Mouse (Mus musculus) natural killer cell, adult 2 months (primary cell): ENCODE results near the gene Kitl.

Source experiments
- DNase-seq, 2 experiments: peaks; one replicate each; pipeline ENCODE4 v3.0.0; 2022; ENCODE audit warnings: low spot score in 2 of 2

The Kitl gene

DNA sequence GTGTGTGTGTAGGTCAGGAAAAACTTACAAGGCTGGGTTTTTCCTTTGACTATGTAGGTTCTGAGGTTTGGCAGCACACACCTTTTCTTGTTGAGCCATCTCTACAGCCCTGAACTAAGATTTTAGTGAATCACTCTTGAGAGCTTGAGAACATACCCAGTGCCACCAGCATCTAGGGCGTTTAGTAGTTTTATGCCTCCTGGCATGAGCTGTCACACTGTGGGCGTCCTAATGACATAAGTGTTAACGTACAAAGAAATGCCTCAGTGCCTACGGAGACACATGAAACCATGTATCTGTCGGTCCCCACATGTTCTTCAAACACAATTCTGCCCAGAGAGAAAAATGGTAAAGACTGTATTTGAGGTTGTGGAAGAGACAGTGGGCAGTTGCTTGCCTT, 15.0 kb downstream of the Kitl start:
- DNase-seq: no peak

DNA sequence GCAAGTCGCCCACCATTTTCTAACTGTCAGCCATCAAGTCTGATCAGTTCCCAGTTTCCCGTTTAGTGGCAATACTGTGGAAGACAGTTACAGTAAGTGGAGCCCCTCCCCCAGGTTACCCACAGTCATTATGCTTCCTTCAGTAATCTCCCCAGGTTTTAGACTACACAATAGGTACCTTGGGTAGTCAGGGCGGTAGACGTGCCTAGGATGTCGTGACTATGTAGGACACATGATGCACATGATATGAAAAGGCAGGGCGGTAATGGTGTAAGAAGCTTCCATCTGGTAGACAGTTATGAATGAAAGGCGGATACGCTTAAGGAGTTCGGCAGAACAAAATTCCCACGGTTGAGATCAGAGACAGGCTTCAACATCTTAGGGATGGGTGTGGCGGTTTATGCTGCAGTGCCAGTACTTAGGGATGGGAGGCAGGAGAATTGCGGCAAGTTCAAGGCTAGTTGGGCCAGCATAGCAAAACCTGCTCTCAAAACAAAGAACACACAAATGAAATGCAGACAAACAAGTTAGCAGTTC, 15.6 kb downstream of the Kitl start:
- DNase-seq: no peak

DNA sequence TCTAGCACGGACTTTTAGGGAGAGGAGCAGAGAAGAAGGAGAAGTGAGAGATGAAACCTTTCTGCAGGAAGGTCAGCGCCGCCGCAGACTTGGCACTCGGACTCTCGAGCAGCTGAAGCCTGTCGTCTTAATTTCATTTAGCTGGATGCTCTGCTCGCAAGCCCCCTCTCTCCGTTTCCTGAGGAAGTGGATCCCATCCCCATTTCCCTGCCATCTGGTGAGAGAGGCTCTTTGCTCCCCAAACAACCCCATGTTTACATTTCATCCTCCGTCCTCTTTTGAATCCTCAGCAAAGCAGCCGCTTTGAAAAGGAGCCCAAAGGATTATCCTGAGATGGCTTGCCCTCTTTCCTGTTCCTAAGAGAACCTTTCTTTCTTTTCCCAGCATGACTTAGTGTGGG, 16.2 kb downstream of the Kitl start:
- DNase-seq: no peak

DNA sequence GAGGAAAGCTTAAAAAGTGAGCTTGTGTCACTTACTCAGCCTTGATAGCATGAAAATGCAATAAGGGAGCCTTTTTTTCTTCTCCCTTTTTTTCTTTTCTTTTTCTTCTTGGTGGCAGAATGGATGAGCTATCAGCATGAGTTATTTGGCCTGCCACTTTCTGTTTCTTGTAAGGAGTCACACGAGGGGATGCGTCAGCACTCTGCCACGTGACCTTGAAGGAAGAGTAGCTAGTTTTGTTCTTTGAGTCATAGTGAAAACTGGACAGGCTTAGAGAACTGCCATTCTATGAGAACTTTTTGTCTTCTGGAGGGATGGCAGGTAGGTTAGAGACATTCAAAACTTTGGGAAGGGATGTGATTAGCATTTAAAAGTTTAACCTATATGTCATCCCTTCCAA, 17.1 kb downstream of the Kitl start:
- DNase-seq: no peak

DNA sequence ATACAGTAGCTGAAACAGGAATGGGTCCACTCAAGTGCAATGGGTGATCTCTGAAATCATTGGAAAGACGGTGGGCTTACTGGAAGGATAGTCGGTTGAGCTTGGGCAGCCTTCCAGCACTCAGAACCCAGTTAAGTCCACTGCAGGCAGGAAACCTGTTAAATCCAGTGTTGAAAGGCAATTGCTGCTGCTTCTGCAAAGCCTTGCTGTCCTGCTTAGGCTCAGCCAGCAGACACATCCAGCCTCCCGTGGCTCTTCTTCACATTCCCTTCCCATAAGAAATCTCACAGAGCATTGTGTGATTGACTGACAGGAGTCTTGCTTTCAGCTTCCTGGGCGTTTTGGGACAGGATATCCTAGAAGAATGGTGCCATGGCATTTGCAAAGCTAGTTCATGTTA, 20.6 kb downstream of the Kitl start:
- no peak for DNase-seq

DNA sequence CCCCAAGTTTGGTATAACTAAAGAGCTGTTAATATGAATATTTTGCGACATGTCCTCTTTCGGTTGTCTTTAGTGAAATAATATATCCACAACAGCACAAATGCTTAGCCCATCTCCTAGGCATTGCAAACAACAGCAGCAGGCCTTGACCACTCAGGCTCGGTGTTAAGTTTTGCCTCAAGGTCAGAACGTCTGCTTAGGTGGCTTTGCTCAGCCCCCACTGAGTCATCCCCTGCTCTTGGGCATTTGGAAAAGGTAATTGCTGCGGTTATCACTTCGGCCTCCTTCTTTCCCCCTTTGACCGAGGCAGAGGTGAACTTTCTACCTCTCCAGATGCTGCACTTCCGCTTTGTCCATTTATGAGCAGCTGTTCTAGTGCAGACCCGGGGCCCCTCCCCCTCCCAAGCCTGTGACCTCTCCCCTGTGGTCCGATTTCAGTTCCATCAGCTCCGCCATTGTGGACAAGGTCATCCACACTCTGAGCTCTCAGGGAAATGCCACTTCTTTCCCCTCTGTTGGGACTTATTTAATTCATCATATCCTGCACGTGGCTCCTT, 23.0 kb downstream of the Kitl start:
- DNase-seq: no peak

DNA sequence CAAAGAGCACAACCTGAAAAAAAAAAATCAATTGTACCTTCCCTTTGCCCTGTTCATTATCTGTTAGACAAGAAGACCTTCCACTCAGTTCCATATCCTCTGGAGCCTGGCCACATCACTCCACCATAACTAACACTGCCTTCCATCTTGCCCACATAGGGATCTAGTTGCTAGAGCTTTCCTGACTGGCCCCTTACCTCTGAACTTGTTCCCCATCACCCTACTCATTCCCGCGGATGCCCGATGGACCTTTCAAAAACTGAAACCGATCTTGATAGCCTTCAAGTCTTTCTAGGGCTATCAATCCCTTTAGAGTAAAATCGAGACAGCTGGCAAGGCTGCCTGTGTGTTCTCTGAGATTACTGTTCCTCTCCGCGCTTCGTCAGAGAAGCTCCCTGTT, 23.6 kb downstream of the Kitl start:
- no peak for DNase-seq

DNA sequence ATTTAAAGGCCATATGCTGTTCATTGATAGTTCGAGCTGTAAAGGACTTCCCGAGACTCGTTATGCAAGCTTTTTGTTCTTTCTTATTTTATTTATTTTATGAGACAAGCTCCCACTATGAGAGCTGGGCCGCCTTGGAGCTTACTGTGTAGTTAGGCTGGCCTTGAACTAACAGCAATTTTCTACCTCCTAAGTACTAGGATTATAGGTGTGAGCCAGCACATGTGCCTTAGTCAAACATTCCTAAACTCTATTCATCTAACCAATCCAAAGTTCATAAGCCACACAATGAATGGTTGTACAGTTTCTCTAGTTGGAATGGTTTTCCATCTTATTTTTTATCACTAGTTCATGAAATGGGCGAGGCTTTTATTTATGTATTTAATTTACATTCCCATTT, 28.3 kb downstream of the Kitl start:
- no peak for DNase-seq

DNA sequence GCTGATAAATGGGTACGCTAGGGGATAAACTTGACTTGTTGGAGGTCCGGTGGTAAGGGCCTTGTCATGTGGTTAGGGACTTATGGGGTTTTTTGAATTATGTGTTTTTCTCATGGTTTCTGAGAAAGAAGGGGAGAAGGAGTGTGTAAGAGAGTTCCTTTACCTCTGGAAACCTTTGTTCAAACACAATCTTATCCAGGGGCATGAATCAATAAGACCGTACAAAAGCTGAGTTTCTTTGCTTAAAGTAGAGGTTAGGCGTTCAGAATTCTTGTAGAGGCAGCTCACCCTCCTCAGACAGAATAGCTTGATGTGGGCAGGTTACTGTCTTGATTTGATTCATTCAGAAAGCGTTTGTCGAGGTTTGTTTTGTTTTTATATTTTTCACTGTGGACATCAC, 28.7 kb downstream of the Kitl start:
- DNase-seq: no peak

DNA sequence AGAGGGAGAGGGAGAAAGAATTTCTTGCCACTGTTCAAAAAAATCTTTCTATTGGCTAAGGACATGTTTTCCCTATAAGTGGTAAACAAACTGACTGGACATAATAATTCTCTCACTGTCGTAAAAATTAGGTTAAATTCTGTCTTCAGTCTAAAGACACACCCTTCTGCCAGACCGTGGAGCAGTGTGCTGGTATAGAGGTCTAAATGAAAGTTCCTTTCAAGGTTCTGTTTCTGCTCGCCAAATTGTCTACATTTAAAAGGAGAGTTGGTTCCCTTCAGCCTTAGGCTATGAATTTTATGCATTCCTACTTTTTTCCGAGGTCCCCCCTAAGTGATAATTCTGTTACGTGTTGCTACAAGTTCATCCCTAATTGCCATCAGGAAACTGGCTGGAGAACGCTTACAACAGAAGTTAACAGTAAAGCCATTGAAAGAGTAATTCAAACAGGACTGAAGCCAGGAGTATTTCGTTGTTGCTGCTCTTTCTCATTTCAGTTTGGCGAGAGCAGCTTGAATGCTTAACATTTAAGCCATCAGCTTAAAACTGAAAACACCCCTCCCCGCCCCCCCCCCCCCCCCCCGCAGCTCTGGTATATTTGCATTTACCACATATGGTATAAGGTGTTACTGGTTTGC, 35.8 kb downstream of the Kitl start:
- no peak for DNase-seq

DNA sequence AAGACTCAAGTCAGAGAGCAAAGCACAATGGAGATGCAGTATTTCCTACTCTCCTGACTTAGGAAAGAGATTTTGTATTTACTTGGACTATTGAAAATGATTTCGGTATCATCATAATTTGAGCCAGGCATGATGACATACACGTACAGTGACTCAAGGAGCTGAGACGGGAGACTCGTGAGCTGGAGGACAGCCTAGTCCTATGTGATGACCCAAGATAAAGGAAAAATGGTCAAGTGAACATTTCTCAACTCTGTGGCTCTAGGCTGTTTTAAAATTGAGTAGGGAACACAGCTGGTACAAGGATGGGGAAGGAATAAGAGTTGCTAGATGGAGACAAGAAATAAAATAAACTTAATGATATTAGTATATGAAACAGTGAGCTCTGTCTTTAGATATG, 37.0 kb downstream of the Kitl start:
- no peak for DNase-seq

DNA sequence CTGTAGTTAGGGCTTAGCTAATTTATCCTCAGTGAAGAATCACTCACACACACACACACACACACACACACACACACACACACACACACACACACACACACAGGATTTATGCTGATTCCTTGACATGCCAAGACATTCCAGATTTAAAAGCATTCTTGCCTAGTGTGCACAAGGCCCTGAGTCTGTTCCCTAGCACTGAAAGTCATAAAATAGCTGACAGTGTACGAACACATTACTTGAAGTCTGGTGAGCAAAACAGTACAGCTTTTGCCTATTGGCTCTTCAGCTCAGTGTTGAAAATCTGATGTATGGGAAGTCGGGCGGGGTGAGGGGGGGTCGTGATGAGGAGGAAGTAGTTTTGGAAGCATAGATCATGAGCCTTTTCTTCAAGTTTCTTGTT, 37.5 kb downstream of the Kitl start:
- DNase-seq: no peak

DNA sequence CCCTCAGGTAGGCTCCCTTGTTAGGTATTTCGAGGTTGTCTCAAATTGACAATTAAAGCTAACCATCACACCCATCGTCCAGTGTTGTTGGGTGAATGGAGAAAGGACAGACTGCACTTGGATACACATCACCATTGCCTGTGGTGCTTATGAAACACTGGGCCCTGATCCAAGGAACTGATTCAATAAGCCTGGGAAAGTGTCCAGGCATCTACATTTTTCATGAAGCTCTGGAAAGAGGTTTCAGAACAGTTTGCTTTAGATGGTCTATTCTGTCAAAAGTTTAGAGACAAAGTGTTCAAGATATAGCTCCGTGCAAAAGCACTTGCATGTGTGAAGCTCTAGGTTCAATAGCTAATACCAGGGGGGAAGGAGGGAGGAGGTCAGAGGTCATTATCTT, 38.6 kb downstream of the Kitl start:
- DNase-seq: no peak

DNA sequence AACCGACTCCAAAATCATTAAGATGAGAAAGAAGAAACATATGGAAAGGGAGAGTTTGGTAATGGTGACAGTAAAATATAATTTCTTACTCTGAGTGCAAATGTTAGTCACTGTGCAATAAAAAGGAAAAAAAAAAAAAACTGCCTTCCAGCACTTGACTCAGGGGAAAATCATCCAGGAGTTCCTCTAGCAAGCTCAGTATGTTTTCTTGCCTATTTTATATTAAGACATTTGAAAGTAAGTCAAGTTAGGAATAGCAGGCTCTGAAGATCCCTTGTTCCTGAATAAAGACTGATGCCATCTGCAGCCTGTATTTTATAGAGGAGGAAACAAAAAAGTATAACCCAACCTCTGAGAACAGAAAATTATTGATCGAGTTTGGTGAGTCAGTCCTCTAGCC, 39.7 kb downstream of the Kitl start:
- DNase-seq: no peak

DNA sequence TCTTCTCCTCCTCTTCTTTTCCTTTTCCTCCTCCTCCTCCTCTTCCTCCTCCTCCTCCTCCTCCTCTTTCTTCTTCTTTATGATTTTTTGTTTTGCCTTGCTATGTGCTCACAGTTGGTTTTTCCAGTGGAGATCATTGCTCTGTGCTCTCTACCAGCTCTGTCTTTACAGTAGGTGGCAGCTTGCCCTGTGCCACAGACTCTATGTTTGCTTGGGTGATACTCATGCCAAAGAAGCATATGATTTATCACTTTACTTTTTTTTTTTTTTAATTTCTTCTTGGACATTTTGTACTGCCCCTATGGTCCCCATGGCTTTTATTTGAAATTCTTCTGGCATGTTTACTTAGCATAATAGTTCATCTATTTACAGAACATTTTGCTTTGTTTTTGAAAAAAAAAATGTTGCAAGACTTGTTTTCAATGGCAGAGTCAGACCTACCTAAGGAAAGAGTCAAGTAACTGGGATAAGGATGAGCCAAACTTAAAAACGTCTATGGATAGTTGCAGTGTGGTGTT, 41.7 kb downstream of the Kitl start:
- no peak for DNase-seq

DNA sequence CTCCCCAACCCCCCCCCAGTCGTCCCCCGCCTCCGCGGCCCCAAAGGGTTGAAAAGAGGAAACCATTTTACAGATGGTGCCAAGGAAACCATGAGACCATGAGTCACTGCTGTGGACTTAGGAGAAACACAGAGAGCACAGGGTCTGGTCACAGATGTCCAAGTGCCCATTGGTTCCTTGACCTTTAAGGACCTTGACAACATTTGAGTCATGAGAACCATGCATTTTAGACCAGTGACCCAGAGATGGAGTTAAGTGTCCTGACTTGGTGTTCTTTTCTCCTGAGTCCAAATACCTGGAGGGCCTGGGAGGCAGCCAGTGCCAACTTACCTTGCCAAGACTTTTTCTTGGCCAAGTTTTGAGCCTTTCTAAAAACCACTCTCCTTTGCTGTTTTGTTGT, 43.9 kb downstream of the Kitl start:
- DNase-seq: no peak

DNA sequence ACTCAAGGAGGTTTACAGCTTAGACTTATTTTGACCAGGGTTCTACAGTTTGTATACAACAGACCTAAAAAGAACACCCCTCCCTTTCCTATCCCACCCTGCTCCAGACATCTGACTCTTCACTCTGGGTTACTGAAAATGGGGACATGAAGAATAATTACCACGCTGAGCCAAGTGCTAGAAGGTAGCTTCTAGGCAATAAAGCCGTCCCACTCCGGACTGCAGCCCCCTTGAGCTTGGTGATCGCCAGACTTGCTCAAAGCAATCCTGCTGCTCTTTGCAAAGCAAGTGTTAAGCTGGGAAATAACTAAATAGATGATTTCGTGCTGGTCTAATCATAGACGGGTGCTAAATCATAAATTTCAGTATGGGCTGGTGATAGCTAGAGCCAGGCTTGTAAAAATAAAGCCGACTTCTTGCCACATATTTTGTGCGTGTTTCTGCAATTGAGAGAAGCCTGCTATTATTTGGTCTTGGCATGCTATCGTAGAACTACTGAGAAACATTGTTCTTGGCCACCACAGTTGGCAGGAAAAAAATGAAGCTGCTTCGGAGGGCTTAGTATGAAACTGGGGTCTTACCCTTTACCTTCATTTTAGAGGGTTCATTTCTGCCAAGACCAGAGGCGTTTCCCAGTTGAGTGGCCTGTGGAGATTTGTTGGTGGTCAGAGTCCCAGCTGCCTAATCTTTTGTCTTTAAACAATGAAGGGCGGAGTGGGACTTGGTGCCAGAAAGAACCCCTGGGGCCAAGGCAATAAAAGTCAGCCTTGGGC, 50.3 kb downstream of the Kitl start:
- no peak for DNase-seq

DNA sequence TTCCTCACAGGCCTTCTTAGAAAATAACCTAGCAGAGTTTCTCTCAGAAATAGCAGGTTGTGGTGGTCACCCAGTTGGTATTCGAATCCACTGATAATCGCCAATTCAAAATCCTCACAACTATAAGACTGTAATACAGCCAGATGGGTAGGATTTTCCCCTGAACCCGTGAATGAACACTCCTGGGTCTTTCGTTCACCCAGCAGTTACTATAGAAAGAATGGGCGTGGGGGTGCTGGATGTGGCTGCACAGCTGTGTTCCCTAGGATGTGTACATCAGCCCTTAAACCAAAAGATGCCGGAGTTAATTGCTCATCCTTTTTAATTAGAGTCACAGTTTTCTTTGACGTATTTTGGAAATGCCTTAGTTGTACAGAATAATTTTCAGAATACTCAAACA, 50.9 kb downstream of the Kitl start:
- no peak for DNase-seq

DNA sequence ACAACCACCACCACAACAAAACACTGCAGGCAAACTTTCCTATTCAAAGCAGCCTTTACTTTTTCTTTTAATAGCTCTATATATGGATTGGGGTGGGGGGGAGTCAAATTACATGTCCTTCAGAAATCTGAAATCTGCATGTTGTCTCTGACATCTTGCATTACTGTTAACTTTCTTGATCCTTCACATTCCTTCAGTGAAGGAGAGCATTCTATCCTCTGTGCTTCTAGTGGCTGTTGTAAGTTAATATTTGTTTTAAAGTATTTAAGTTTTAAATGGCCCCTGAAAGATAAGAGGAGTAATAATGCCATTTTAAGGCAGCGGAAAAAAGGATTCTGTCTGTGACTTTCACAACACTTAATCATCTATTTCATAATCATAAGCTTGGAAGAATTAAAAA, 57.2 kb downstream of the Kitl start:
- DNase-seq: no peak

DNA sequence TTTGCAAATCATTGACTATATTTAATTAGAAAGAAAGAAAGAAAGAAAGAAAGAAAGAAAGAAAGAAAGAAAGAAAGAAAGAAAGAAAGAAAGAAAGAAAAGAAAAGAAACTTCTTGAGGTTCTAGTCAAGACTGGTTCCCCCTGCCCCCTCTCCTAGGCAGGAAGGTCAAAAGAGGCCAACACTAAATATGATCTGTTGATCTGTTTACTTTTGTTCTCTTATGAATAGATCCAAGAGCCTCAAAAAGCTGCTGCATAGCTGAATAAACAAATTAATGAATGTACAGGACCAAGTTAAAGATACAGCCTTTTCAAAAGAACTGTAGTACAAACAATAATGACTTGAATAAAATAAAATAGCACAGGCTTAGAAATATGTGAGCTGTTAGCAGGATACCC, 57.7 kb downstream of the Kitl start:
- DNase-seq: no peak

DNA sequence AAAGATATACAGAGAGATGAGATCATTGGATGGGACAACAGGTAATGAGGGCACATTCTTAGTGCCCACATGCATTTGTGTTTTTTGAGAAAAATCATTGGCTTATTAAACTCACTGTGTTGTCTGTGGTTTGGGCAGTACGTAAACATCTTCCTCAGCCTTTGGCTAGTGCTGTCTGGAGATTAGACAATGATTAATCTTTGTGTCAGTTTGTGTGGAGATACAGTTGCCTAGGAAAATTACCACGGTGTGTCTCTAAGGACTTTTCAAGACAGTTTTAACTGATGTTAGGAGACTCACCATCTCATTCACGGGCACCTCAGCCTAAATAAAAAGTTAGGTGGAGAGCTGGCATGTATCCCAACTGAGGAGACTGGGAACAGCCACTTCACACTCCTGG, 85.7 kb downstream of the Kitl start:
- DNase-seq: no peak

DNA sequence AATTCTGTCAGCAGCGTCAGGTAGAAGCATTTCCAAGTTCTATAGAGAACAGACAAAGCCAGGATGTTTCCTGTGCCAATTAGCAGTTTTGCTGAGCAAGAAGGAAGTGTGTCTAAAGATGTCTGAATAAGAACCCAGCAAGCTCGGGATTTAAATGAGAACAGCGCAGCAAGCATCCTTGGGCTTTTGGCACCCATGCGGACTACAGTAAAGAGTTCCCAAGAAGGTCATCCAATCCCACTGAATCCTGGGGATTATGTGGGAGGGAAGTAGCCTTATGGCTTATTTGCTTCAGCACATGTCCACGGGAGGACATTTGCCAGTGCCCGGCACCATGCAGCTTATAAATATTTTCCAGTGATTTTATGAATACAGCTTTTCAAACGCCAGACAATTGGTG, 95.8 kb downstream of the Kitl start:
- DNase-seq: no peak

DNA sequence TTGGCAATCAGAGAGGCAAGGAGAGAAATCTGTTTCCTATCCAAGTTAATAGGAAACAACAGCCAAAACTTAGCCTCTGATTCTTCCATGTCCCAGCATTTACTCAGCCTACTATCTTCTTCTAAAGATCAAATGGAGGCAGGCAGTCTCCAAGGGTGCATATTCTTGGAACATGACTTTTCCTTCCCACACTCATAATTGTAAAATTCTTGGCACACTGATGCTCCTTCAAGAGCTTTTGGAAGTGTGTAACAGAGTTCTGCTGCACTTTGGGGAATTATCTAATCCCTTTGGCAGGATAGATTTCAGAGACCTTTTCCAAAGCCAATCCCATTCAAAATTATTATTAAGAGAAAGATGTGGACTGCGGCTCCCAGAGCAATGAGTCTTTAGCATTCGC, 100.1 kb downstream of the Kitl start:
- DNase-seq: no peak
